Mouse (Mus musculus) effector memory CD4-positive, alpha-beta T cell, adult 7 months (primary cell): ENCODE data around the gene Irf6. TPM values are rescaled to one million over a fixed set of nuclear protein-coding genes. Genes with fewer than 3 reads are reported as not detected.

Experiments used
- polyA plus RNA-seq: library from polyadenylated mRNA; unstranded; fragments of 100-300 nt; shearing (Covaris generic); gene quantifications from one replicate; pipeline ENCODE4 v1.2.1, GENCODE M21; 2017

Gene Irf6
- 2.9 TPM for polyA plus RNA-seq

DNA sequence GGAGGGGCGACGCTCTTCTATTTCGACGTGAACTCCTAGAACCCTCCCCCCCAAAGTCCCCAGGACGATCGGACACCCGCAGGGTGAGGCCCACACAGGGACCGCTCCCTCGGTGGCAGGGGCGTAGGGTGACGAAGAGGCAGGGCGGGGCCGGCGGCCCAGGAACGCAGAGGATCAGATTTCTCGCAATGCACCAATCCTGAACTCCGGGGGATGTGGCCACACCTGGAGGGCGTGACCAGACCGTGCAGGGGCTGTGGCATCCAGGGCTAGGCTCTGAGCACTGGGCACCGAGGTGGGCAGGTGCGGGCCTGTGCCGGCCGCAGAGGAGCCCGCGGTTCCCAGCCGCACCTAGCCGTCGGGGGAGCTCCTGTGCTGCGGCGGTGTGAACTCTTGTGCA lies at the start of gene Irf6:
Gene Irf6 (plus strand): TSS at position 240 of the 400 bp plus-strand sequence.

DNA sequence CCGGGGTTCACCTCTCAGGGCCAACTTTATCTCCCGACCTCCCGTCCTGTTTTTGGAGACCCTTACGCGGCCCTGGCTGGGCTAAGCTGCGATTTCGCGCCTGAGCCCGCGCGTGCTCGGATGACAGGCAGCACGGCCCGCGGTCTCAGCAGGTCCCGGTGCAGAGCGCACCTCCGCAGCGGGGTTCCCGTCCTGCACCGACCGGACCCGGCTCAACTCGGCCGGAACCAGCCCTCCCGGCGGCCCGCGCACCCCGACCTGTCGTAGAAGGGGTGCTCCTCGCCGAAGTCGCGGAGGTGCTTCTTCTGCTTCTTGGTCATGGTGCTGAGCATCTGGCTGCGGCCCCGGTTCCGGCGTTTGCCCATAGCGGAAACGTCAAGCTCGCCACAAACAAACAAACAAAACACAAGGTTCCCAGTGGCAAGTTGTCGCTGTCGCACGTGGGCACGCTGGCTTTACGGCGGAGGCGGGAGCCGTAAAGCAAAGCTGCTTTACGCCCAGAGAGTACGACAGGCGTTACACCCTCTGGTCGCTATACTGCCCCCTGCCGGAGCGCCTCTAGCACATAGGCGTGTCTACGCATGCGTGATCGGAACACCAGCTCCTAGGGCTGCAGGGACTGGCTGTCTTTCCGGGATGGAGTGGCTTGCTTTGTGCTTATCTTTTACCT lies 23.0 kb upstream of the Irf6 start, which contains the start of gene Diexf:
Gene Diexf (minus strand): TSS at position 487 of the 670 bp plus-strand sequence.

DNA sequence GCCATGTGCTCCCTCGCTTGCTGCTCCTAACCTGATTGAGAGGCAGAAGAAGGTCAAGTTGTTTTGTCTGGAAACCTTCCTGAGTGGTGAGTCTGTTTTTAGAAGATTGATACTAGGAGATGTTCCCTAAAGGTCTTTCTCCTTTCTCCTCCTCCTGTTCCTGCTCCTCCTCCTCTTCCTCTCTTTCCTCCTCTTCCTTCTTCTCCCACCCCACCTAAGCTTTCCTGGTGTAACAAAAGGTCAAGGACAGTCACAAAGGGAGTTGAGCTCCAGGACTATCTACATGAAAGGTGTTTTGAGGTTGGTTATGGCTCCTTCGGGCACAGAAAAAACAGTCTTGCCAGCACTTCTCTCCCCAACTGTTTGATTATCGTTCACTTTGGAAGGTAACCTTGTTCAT lies 14.8 kb downstream of the Irf6 start, which contains the start of gene A130010J15Rik:
Gene A130010J15Rik (plus strand): TSS at position 301 of the 400 bp plus-strand sequence.

DNA sequence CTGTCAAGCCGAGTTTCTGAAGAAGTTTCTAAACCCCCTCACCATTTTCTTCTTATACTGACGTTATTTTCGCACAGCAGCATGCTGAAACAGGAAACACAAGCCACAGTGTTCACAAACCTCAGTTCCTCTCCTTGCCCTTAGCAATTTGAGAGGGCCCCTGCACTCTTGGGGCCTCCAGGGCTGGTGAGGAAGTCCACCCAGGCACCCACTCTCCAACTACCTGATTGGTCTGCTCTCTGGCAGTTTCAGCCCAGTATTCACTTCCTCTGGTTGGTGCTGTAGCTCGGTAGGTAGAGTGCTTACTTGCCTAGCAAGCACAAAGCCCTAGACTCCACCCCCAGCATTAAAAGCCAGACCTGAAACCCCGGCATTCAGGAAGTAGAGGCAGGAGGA lies 48.5 kb downstream of the Irf6 start, which contains the start of gene Traf3ip3:
Gene Traf3ip3 (minus strand): TSS at position 321 of the 396 bp plus-strand sequence.

DNA sequence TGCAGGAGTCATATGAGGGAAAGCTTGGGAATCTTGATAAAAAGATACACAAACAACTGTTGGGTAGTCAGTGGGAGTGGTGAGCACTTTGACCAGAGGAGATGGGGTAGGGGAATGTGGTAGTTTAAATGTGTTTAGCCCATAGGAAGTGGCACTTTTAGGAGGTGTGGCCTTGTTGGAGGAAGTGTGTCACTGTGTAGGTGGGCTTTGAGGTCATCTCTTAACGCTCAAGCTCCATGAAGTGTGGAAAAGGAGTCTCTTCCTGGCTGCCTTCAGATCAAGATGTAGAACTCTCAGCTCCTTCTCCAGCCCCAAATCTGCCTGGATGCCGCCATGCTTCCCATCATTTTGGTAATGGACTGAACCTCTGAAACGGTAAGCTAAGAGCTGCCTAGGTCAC lies 54.6 kb downstream of the Irf6 start, which contains the start of gene Lamb3:
Gene Lamb3 (plus strand): TSS at position 197 of the 400 bp plus-strand sequence.

Other genes with a start within 250 kb of the Irf6 start
- gene Syt14, start 117.3 kb upstream of the Irf6 start, polyA plus RNA-seq = not detected
- 9.5 TPM for gene Diexf, start 22.8 kb upstream of the Irf6 start, polyA plus RNA-seq
- gene A130010J15Rik, start 14.9 kb downstream of the Irf6 start, polyA plus RNA-seq = 5.8 TPM
- 193 TPM for gene Traf3ip3, start 48.6 kb downstream of the Irf6 start, polyA plus RNA-seq
- 45.4 TPM for gene Lamb3, start 54.6 kb downstream of the Irf6 start, polyA plus RNA-seq
- gene Hsd11b1, start 111.0 kb downstream of the Irf6 start, polyA plus RNA-seq = 181 TPM
- gene G0s2, start 120.1 kb downstream of the Irf6 start, polyA plus RNA-seq = not detected
- not detected for gene Camk1g, start 217.2 kb downstream of the Irf6 start, polyA plus RNA-seq